Mouse (Mus musculus) embryonic facial prominence, embryonic 12.5 days (tissue): Measurements from ENCODE around the gene Asb7. TPM values are rescaled to one million over a fixed set of nuclear protein-coding genes. Genes with fewer than 3 reads are reported as not detected.

Source experiments
- polyA plus RNA-seq: library from polyadenylated mRNA; unstranded; fragments of >200 nt; fragmentation: Nextera tagmentation; extraction: Ambion mirVana; gene quantifications from 2 replicates; pipeline ENCODE4 v1.2.1, GENCODE M21; 2016

Gene Asb7
- polyA plus RNA-seq, 1 experiment from 2014 or later, result 18.8 TPM

Other genes with a start within 250 kb of the Asb7 start
- gene Lins1, start 293 bp upstream of the Asb7 start, polyA plus RNA-seq, result 26.9 and 27.8 TPM in 2 replicates
- 3.2 and 4.0 TPM in 2 replicates for gene Cers3, start 53.9 kb upstream of the Asb7 start, polyA plus RNA-seq
- gene Adamts17, start 150.1 kb upstream of the Asb7 start, polyA plus RNA-seq, result 13.8 and 17.9 TPM in 2 replicates